Mouse (Mus musculus): Measurements from ENCODE around the gene Akap6.
"Not testable (repeated sequence)": the region's sequence is repeated elsewhere in the genome, so short reads cannot be mapped to it uniquely, and the experiment has no call there.

The Akap6 gene

DNA sequence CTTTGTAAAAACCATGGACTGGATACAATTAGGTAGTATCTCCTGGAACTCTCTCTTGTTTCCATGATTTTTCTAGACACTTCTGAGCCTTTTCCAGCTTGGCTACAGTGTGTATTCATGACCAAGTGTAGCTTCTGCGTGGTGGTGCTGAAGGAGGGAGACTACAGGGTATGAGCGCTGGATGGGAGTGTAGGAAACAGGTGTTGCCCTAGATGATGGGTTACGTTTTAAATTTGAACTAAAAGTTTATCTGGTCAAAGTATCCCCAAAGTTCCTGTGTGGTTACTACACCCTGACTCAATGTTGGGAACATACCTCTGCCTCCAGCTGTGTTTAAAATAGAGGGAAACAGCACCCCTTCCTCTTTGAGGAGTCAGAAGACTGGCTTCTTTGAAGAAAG, 12.2 kb downstream of the Akap6 start:
- DNase-seq (ENCODE audit: low read depth in 1 of 2, low spot score in 2 of 2), result no peak

DNA sequence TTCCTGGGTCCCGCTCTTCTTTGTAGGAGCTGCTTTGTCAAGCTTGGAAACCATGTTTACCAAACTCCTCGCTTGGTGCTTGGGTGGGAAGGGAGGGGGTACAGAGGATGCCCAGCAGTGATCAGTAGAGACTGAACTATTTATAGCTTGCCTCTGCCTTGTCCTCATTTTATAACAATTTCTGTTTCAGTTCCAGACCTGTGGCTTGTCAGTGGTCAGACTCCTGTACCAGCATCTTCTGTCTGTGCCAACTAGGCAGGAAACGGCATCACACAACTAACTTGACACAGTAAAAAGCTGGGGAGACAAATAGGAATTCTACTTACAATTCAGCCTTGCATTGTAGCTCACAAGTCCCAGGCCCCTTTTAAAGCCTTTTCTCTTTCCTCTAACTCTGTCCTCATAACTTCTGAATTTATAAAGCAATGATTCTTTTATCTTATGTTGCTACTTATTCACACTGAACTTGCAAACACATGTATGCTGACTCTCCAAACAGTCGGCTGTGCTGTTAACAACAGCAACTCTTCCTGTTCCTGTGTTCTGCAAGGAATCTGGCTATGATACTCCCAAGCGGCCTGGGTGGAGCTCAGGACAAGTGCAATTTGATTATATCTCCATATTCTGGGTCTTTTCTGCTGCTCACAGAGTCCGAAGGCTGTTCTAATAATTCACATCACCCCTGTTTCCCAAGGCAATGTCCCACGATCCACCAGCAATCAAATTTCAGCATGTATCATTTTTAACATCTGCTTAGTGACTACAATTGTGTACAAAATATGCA, 12.9 kb downstream of the Akap6 start:
- DNase-seq (ENCODE audit: low read depth in 1 of 2, low spot score in 2 of 2), result no peak

DNA sequence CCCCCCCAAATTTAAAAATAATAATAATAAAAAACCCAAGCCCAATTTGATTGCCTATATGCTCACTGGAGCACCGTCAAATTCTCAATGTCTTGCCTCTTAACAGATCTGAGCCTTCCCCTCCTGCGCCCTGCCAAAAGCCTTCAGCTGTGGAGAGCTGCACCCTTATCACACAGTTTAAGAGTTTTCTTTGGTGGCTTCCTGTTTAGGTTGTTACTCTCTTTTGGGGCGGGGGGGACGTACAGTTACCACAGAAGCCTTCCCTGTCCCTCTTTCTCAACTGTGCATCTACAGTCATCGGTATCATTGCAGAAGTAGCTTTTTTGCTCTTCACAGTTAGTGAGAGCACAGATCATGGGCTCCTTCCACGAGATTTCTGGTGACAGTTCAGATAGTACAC, 19.2 kb downstream of the Akap6 start:
- no peak for DNase-seq (ENCODE audit: low read depth in 1 of 2, low spot score in 2 of 2)

DNA sequence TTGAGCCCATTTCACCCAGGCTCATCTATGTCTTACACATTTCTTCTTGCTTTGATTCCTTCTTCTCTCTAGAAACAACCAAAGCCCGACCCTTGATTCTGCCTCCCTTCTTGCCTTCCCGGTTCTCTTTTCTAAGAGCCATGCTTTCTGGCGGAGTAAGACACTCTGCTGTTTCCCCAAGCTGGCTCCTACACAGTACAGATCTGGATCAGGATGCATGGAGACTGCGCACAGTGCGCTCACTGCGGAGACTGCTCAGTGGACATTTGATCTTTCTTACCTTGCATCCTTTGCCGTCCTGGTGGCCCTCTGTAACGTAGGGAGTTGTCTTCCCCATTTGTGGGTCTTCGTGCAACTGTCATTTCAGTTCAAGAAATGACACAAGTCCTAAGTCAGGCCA, 20.0 kb downstream of the Akap6 start:
- DNase-seq (ENCODE audit: low read depth in 1 of 2, low spot score in 2 of 2), result no peak

DNA sequence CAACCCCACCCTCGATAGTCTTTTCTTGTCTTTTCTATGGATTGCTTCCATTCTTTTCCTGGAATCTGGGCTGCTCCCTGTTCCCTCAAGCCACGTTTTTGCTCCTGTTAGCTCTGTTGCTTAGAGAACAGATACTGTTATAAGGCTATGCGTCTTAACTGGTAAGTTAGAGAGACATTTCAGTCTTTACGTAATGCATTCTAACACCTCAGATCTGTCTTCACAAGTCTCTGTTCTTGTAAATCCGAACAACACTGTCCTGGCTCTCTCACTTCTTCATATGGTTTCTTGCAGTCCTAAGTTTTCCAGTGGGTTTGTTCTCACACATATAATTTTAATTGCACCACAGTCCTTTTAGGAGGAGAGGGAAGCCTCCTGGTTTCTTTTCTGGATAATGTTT, 20.5 kb downstream of the Akap6 start:
- no peak for DNase-seq (ENCODE audit: low read depth in 1 of 2, low spot score in 2 of 2)

DNA sequence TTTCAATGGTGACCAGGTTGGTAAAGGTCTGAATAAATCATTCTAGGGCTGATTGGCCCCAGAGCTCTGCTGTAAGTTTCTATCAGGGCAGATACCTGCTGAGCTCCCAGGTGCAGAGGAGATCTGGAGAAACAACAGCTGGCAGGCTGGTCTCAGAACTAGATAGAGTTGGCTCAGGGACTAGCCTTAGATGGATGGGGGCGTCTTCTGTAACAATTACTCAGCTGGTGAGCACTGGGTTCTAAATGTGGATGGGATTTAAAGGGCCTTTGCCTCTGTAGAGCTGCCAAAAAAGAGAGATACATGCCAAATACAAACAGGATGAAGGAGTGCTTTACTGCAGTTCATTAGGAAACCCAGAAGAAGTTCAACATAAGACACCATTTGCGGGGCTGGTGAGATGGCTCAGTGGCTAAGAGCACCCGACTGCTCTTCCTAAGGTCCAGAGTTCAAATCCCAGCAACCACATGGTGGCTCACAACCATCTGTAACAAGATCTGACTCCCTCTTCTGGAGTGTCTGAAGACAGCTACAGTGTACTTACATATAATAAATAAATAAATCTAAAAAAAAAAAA, 24.9 kb downstream of the Akap6 start:
- DNase-seq (ENCODE audit: low read depth in 1 of 2, low spot score in 2 of 2), result not testable (repeated sequence)

DNA sequence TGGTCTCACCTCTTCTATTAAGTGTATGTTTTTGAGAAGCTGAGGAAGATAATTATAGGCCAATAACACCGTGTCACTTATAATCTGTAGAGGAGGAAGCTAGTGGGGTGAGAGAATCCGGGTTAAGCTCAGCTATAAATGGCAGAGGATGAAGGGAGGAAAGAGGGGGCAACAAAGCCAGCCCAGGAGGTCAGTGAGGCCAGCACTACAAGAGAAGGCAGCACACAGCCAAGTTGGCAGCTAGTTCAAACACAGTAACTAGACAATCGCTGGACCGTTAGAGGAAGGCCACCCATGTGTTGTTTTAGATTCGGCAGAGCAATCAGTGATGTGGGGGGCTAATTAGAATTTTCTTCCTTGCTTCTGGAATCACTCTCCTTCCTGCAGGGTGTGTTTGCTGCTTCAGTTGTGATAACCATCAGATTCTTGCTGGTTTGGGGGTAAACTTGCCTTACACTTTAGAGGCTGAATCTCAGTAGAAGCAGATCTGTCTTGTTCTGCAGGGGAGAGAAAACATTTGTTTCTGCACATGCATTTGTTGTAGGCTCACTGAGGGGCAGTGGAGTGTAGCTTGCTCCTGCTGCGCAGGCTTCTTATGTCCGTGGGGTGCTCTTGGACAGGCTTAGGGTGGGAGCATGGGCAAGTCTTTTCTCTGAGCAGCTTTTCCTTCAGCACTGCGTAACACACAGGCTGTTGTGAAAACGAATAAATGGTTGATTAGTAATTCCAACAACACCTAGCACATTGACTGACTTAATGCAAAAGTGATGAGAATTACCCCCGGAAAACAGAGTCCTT, 27.4 kb downstream of the Akap6 start:
- DNase-seq (ENCODE audit: low read depth in 1 of 2, low spot score in 2 of 2), result no peak

DNA sequence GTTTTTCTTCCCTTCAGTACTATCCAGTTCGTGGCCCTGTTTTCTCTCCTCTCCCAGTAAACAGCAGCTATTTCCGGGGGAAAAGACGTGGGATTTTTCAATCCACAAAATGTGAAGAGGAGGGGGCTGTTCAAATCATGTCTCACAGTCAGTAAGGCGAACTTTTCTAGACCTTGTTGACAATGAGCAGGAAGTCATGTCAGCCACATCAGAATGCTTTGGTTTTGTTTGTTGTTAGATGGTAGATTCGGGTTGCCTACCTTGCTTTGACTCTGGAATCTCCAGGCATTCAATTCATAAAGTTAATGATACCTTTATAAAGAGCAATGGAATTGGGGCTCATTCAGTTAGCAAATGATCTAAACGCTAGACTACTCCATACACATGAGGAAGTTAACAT, 30.2 kb downstream of the Akap6 start:
- no peak for DNase-seq (ENCODE audit: low read depth in 1 of 2, low spot score in 2 of 2)

DNA sequence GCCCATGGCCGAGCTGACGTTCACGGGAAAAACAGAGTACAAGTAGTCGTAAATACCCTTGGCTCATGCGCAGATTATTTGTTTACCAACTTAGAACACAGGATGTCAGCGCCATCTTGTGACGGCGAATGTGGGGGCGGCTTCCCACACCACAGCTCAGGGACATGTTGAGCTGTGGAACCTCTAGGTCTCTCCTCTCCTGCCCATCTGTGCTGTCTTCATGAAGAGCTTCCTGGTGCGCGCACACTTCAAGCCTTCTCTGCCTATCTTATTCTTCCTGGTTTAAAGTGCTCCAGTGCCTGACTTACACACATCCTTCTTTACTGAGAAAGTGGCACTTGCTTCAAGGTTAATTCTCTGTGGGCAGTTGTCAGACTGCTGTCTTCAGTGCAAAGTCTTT, 36.0 kb downstream of the Akap6 start:
- DNase-seq (ENCODE audit: low read depth in 1 of 2, low spot score in 2 of 2), result not testable (repeated sequence)

DNA sequence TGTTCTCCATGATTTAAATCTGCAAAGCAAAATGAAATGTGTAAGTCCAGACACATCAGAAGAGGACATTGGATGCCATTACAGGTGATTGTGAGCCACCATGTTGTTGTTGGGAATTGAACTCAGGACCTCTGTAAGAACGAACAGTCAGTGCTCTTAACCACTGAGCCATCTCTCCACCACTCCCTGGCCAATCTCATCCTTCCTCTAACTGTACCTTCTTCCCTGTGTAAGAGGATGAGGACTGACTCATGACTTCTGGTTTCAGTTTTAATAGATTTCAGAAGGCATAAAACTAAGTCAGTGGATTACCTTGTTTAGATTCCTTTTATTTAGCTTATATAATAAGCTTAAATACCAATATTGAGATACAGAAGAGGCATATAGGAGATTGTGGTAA, 38.0 kb downstream of the Akap6 start:
- no peak for DNase-seq (ENCODE audit: low read depth in 1 of 2, low spot score in 2 of 2)

DNA sequence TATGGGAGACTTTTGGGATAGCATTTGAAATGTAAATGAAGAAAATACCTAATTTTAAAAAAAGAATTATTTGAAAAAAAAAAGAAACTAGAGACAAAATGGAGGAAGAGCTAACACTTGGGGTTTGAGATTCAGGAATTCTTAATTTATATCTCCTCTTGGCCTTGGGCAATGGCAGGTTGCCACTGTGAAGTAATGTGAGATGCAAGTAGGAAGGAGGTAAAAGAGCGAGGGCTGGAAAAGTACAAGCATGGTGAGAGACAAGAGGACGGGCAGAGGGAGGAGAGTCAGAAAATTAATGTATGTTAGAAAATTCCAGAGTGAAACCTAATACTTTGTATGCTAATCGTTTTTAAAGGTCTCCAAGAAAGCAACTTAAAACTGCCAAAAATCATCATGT, 40.1 kb downstream of the Akap6 start:
- no peak for DNase-seq (ENCODE audit: low read depth in 1 of 2, low spot score in 2 of 2)

DNA sequence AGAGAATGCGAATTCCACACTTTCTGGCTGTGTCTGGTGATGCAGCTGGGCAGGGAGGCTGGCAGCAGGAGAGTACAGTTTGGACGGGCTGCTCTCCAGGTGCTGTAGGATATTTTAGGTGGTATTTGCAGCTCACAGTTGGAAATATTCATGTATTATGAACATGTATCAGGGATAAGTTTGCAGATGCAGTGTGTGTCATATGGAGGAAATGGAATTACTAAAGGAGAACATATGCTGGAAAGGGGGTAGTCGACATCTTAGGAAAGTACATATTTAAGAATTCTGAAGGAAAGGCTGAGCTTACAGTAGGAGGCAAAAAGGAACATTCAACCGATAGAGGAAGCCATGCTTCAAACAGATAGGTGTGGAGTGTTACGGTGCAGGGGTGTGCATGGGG, 42.6 kb downstream of the Akap6 start:
- no peak for DNase-seq (ENCODE audit: low read depth in 1 of 2, low spot score in 2 of 2)

DNA sequence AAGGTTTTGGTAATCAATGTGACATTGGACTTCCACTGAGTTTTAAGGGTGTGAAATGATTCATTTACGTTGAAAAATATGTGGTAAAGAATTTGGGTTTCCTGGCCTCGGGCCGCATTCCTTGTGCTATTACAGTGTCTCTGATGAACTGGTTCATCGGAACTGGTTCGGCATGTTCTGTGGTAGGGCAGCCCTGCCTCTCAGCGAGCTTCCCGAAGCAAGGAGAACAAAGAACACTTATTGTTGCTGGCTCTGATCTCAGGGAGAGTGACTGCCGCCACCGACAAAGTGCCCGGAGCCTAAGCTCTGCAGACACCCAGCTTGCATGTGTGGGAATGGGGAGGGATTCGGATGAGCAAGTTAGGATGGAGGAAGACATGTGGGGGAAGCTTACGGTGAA, 50.8 kb downstream of the Akap6 start:
- DNase-seq (ENCODE audit: low read depth in 1 of 2, low spot score in 2 of 2), result no peak

DNA sequence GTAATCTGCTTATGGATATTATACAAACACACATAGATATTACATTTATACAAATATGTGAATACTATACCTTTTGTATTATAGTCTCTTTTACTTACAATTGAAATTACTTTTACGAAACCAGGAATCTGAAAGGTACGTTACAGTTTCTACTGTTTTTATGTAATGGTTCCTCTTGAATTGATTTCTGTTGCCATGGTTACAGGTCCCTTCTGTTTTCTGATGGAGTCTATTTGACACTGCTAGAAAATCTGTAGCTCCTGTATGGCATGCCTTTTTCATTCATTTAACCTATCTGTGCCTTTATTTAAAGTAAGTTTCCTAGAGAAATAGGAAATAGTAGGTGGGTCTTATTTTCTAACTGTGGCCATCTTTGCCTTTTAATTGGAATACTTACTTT, 56.5 kb downstream of the Akap6 start:
- no peak for DNase-seq (ENCODE audit: low read depth in 1 of 2, low spot score in 2 of 2)

DNA sequence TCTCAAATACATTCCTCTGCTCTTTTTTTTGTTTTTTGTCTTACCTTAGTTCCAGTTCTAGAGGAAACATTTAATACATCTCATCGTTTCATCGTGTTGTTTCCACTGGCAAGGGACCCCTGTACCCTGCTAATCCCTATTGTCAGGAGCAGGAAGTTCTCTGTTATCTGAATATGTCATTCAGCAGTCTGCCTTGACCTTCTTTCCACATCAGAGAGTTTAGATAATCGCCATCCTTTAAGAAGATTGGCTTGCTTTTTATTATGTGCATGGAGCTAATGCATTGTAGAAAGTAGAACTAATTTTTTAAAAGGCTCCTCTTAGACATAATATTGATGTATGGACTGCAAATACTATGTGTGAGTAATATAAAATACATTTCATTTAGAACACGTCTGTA, 58.7 kb downstream of the Akap6 start:
- DNase-seq (ENCODE audit: low read depth in 1 of 2, low spot score in 2 of 2), result no peak

DNA sequence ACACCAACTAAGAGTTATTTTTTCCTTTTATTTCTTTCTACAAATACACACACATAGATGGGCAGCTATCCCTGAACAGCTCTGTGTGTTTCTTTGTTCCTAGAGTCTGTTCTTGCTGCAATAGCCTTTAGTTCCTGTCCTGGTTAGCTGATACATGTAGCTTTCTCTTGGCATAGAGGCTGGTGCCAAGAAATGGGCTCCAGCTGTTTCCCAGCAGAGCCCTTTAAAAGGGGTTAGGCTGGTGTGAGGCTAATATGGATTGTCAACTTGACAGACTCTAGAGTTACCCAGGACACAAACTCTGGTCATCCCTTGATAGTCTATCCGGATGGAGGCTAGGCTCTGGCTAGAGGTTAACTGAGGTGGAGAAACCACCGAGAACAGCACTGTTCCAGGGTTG, 64.9 kb downstream of the Akap6 start:
- no peak for DNase-seq (ENCODE audit: low read depth in 1 of 2, low spot score in 2 of 2)

DNA sequence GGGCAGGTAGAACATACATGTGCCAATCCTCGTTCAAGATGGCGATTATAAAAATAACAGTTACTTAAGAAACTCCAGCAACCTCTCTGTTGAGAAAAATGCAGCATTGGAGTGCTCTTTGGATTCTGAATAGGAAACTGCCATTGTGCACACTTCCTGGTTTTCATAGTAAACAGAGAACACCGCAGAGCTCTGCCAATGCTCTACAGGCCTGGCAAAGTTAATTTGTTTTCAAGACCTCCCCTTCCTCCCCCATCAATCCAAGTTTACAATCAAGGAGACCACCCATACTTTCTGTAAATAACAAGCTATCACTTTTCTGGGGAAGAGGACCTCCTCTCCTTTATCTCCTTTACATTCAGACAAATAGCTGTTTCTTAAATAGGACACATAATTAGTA, 65.6 kb downstream of the Akap6 start:
- no peak for DNase-seq (ENCODE audit: low read depth in 1 of 2, low spot score in 2 of 2)

DNA sequence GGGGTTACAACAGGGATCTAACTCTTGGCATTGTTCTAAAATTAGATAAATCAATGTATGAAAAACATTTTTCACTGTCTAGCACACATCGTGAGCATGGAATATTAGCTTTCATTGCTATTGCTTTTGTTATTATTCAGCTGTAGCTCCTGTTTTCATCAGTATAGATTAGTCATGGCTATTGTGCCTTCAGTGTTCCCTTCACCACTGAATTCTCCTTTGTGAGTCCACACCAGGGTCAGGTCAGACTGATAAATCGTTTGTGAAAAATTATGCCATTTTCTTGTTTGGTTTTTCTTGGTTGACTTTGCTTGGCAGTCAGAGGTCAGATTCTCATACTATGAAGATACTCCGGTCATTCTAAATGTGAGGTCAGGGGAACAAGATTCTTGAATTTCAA, 70.4 kb downstream of the Akap6 start:
- DNase-seq (ENCODE audit: low read depth in 1 of 2, low spot score in 2 of 2), result no peak

DNA sequence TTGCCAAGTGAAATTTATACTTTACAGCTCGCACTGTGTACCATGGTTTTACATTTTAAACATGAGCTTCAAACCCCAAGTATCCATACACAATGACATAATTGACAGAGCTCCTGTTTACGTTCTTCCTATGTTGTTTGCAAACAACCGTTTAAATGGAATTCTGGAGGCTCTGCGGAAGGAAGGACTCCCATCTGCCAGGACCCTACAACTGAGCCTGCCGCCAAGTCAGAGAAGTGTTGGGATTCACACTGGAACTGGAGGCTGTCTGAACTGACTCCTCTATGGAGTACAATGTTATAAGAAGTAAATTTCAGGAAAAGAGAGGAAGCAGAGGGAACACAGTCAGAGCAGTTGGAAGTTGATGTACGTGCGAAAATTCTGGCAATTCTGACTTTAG, 72.7 kb downstream of the Akap6 start:
- no peak for DNase-seq (ENCODE audit: low read depth in 1 of 2, low spot score in 2 of 2)

DNA sequence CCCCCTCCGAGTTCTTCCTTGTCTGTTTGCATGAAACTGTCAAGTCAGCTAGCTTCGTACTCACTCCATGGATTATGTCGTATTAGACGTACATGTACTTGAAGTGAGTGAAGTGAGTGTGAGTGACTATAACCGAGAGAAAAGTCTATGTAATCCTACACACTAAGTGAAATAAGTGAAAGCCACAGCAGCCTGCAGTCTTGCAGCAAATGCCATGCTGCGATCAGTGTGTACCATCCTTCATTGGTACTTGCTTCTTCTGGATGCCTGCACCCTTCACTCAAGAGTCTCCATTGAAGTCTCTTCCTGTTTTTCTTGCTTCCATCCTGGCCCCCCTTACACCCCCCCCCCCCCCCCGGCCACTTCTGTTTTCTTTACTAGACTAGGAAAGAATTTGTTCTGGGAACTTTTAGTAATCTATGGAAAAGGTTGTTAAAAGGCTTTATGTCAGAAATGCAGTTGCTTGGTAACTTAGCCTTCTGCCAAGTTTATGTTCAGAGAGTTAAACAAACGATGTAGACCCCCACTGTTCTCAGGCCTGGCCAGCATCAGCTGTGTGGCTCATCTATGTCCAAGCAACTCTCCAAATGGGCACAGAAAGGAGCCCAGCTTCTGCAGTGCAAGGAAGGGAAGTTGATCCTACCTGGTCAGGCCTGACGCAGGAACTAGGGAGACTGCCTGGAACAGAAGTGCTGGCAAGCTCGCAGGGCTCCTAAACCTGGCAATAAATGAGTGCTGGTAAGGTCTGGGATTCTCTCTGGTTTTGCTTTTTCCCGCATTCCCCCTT, 73.5 kb downstream of the Akap6 start:
- no peak for DNase-seq (ENCODE audit: low read depth in 1 of 2, low spot score in 2 of 2)

DNA sequence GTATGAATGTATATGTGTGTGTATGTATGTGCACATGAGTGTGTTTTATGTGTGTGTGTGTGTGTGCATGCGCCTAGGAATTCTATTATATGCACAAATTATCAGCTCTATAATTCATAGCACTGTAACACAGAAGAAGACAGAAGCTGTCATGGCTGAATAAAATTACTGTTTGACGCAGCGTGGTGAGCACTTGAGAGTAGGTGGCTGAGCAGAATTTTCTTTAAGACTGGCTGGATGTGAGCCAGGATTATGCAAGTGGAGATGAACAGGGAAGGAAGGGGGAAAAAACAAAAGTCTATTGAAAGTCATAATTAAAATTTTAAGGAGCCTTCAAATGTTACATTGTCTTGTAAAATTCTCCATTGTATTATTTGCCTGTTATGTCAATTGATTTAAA, 74.7 kb downstream of the Akap6 start:
- no peak for DNase-seq (ENCODE audit: low read depth in 1 of 2, low spot score in 2 of 2)

DNA sequence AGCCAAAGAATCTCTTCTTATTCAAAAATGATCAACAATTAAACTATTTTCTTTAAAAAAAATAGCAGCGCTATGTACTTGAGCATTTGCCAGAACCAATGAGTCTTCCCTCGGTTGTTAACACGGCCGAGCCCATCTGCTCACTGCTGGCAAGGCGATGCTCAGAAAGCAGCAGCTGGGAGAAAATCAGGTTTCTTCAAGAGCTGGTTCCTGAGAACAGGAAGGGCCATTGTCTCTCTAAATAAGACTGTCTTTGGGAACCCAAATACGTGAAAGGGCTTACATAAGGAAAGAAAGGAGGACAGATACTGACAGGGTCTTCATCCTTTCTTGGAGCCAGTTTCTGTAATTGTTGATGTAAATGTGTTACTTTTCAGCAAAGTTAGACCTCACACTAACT, 75.2 kb downstream of the Akap6 start:
- no peak for DNase-seq (ENCODE audit: low read depth in 1 of 2, low spot score in 2 of 2)

Data from monocyte, adult 2 months (primary cell).